Mouse (Mus musculus) monocyte, adult 5-6 weeks (primary cell): Measurements from ENCODE around the gene Sgip1. TPM values are rescaled to one million over a fixed set of nuclear protein-coding genes. Genes with fewer than 3 reads are reported as not detected.

Experiments
- ATAC-seq: fragments of 153-309, 156-312 bp; replicated peaks from 2 replicates; pipeline ENCODE4 v1.8.0; 2017; ENCODE audit warnings: mild to moderate bottlenecking; ENCODE audit not compliant: low TSS enrichment, insufficient number of reproducible peaks, severe bottlenecking, poor library complexity, low FRiP score
- total RNA-seq: library from RNA; stranded (forward); fragments of 200-1000, 200-491, 200-594 nt; gene quantifications from 3 replicates; pipeline ENCODE4 v1.2.3, GENCODE M21; 2017

Gene Sgip1
- total RNA-seq, 1 experiment from 2014 or later = 0.86 TPM

- no peak for ATAC-seq
Observed at GRCm38 (mm10) chr4:102987325-102987724, 246.2 kb downstream of the Sgip1 start.

- ATAC-seq = no peak
Observed at GRCm38 (mm10) chr4:102987756-102988155, 246.7 kb downstream of the Sgip1 start.

GRCm38 (mm10) chr4:102988526-102988925 is 247.4 kb downstream of the Sgip1 start:
- no peak for ATAC-seq

DNA sequence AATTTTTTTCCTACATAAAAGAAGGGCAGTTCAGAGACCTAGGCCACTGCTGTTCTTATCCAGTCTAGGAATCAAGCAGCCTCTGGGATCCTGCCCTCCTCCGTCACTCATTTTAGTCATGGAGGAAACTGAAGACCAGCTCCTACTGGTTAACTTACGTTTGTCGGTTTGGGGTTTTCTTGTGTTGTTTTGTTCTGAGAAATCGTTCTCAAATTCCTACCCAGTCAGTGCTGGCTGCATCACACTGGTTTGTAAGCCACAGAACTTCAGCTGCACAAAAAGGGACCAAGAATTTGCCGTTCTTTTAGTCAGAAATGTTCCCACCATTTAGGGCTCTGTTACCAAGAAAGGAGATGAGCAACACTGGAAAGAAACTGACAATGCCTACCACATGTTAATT is 248.3 kb downstream of the Sgip1 start:
- ATAC-seq = no peak

DNA sequence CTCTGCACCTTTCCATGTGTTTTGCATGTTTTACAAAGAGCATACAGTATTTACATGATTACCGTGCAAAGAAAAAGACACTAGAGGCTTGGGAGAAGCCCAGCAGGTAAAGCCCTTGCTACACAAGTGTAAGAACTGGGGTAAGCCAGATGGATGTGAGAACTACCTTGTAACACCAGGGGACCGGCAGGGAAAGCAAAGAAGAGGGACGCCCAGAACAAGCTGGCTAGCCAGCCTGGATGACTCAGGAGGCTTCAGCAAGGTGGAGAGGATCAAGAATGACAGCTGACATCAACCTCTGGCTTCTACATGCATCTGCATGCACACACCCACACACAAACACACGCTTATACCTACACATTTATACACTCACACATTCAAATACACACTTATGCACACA is 248.9 kb downstream of the Sgip1 start:
- no peak for ATAC-seq

DNA sequence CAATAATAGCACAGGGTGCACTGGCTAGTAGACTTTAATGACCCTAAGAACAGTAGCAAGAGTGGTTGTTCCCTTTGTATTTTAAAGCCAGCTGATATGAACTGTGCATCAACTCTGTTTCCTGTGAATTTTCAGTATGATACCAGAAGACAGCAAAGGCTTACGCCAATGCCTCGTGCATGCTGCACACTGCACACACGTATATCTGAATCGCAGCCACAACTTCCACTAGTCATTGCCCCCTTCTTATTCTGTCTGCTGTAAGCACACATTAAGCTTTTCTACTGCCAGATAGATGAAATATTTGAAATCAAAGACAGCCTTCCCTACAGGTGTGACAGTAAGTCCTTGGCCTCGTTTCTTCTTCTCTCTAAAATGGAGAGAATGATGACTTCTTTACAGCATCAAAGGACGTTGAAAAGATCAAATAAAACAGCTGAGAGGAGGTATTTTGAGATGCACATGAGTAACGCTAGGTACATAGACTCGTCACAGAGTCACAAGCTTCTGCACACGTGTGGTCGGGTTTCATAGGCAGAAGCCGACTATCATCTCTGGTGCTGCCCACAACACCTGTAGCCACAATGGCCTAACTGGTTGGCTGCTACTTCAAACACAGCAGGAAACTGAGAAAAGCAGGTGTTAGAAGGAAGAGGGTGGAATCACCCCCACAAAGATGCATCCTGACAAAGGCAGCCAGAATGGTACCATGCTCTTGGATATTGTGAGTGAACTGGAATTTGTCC is 249.7 kb downstream of the Sgip1 start:
- no peak for ATAC-seq

DNA sequence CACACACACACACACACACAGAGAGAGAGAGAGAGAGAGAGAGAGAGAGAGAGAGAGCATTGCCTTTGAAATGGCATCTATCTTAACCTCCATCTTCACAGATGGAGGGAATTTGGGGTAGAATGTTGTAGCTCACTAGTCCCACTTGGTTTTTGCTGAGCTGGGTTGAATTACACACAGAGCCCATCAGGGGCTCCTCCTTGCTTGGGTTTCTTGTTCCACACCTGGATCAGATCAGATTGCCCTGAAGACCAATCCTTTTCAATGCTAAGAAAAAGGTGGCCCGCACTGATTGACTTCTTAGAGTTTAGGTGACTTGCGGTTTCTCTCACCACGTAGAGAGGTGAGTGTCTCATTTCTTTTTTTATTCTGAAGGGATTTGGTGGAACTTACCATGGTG is 250.6 kb downstream of the Sgip1 start:
- ATAC-seq = no peak

DNA sequence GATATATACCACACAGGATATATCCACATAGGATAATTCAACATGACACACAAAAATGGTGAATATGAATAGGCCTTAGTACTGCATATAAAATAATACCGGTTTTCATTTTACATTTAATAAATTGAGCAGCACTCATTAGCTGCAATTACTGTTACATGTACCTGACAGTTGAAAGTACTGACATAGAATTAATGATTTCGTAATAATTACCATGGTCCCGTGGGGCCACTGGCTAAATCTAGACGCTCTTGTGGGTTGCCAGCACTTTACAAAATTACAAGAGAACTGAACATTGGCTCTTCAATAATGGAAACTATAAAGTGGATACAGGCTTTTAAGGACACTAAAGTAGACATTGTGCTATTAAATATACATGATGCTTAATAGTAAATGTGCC is 263.6 kb downstream of the Sgip1 start:
- ATAC-seq = no peak

- no peak for ATAC-seq
Observed at GRCm38 (mm10) chr4:103005190-103005945, 264.3 kb downstream of the Sgip1 start.

DNA sequence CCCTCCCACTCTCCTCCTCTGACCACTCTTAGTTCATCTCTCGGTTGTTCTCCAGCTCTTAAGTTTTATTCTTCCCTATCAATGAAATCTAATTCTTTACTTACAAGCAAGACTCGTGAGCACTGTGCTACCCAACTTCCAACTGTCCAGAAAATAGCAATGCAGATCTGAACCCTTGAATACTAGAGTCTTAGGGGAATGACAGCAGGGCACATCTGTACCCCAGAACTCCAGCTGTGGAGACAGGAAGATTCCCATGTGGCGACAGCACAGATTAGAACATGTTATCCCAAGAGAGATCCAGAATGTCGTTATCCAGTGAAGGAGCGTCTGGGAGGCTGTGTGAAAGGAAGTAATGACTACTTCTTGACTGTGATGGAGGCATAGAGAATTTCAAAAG is 265.2 kb downstream of the Sgip1 start:
- ATAC-seq = no peak

DNA sequence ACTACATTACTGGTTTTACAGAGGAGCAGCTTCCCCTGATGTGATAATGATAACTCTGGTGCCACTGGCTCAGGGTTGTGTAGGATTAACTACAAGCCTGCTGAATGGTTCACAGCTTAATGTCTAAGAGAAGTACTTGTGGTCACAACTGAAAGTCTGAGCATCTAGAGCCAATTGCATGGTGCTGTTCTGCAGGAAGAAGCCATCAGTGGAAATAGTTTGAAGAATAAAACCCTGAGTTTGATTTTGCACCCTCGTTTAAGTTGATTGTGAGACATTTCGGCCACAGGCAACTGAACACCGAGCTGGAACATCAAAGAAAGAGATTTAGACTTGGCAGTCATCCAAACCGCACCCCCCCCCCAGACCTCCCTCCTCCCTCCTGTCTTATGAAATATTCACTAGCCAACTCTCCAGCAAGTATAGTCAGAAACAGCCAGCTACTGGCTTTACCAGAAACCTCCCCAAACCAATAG is 265.9 kb downstream of the Sgip1 start:
- no peak for ATAC-seq

GRCm38 (mm10) chr4:103010734-103011133 is 269.6 kb downstream of the Sgip1 start:
- no peak for ATAC-seq

DNA sequence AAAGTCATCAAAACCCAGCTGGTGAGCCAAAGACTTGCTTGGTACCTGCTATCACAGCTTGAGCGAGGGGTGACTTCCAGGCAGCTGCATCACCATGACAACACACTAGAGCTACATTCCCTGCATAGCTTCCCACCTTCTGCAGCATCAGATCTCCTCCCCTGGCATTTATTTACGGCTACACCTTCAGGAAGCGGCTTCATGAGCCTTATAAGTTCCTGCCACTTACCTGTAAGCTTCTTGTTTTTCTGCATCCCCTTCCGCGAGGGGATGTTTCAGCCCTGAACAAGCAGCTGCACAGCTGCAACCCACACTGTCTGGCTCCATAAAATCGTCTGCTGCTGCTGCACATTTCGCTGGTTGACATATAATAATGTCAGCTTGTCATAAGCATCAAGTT is 270.7 kb downstream of the Sgip1 start:
- ATAC-seq = no peak

DNA sequence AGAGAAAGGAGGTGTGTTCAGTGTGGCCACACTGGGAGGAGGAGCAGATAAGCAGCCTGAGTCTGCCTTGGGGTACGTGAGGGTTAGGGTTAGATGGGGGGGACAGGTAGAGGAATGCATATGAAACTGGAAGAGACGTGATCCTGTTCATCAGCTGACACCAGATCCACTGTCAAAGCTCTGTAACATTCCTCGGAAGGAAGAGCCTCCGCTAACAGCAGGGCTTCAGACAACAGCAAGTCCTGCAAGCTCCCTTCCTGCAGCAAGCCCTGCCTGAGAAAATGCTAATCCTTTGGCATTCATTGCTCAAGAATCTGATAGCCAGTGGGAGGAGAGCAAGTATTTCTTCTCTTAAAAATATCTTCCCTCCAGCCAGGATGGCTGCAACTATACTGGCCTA is 272.4 kb downstream of the Sgip1 start:
- ATAC-seq = no peak

Other genes with a start within 250 kb of the Sgip1 start
- gene Tctex1d1, start 237.3 kb downstream of the Sgip1 start, total RNA-seq = 0.58 TPM in 1 of 3 replicates, not detected in the others